In the genomic region with DNA sequence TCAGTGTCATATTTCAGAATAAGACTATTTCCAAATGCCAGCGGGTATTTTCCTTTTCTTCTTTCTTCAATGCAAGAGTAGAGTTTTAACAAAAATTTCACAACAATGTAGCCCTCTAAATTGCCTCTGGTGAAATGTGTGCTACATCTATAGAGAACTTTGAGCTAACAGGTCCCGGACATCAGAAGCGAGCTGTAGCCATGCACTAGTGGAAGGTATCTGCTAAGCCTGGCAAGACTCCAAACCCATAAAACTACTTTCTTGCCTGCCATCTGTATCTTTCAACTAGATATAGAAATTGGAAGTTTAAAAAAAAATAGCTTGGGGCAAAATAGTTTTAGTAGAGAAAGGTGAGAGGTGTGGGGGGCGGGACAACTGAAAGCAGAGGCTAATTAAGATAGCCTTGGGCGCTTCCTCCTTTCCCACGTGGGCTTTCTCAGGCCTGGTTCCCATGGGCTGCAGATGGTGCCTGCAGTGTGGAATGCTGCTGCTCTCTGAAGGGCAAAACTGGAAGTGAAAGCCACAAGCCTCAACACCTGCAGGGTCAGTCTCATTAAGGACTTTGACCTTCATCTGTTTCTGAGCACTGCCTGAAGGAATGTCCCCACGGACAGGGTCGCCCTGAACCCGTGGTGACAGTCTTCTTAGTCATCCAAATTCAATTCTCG, we compare ENCODE assay signal across 9 mouse cellular contexts.
DNase-seq lines count a peak whose midpoint lies in the region; ATAC-seq and TF ChIP-seq lines count a peak whose summit lies in the region.
"Had no signal": no experiment of that assay in that cellular context is flagged by ENCODE, and none has a peak within 500 bp of the region (broad histone marks: within the 10 kb centered on the region; RNA-seq: fewer than 3 reads in every experiment).

No protein-coding gene starts in this region.

- 0 out of 2 replicates have a peak, but pooled peaks have one; percentile 21 for ATAC-seq in hindbrain, postnatal 0 days
- ATAC-seq in hindbrain, embryonic 13.5 days (ENCODE audit: low FRiP score), result no peak
- peak; percentile 81 for ATAC-seq in limb, embryonic 13.5 days (ENCODE audit: low FRiP score, low read depth)
- no peak for ATAC-seq in erythroid progenitor cell, adult 5-6 weeks (replicated peaks; ENCODE audit: low FRiP score, poor library complexity, severe bottlenecking)

- H3K9ac ChIP-seq in hindbrain, postnatal 0 days (replicated peaks; ENCODE audit: low read length), result no peak overlapping the region
- no peak overlapping the region for H3K9ac ChIP-seq in hindbrain, embryonic 13.5 days
- H3K9ac ChIP-seq in limb, embryonic 13.5 days, result no peak overlapping the region
- H3K9ac ChIP-seq: liver, embryonic 14.5 days had no signal

- TF ChIP-seq POLR2A in embryonic fibroblast, embryonic 13.5 days (IDR thresholded peaks at IDR 0.05; ENCODE audit: low read depth, low read length), result no peak

- peak; percentile 41 for TF ChIP-seq CTCF in hindbrain, postnatal 0 days (IDR thresholded peaks at IDR 0.05; ENCODE audit: low read depth)
- 0 out of 2 replicates have a peak, but pooled peaks have one; percentile 8 for TF ChIP-seq CTCF in embryonic fibroblast, embryonic 13.5 days (IDR thresholded peaks at IDR 0.05; ENCODE audit: borderline replicate concordance, insufficient read depth, low read length)

- no peaks in the 10 kb centered on the region for H3K4me1 ChIP-seq in hindbrain, postnatal 0 days (ENCODE audit: insufficient read depth, low read length)
- H3K4me1 ChIP-seq in hindbrain, embryonic 13.5 days (replicated peaks), result no peaks in the 10 kb centered on the region
- no peaks in the 10 kb centered on the region for H3K4me1 ChIP-seq in embryonic fibroblast, embryonic 13.5 days (ENCODE audit: control insufficient read depth, insufficient read depth, low read length)
- peaks cover 20% of the 10 kb centered on the region for H3K4me1 ChIP-seq in limb, embryonic 13.5 days

- H3K27me3 ChIP-seq in hindbrain, postnatal 0 days (ENCODE audit: insufficient read depth, low read length), result no peaks in the 10 kb centered on the region
- no peaks in the 10 kb centered on the region for H3K27me3 ChIP-seq in hindbrain, embryonic 13.5 days
- no peaks in the 10 kb centered on the region for H3K27me3 ChIP-seq in limb, embryonic 13.5 days

- no peak overlapping the region for H3K4me2 ChIP-seq in hindbrain, postnatal 0 days (ENCODE audit: low read depth, low read length)
- no peak overlapping the region for H3K4me2 ChIP-seq in hindbrain, embryonic 13.5 days
- H3K4me2 ChIP-seq in limb, embryonic 13.5 days (replicated peaks), result peak overlapping the region; percentile 57

- no peak overlapping the region for H3K27ac ChIP-seq in hindbrain, postnatal 0 days
- H3K27ac ChIP-seq in hindbrain, embryonic 13.5 days, result no peak overlapping the region
- H3K27ac ChIP-seq in embryonic fibroblast, embryonic 13.5 days (ENCODE audit: insufficient read depth, low read length), result no peak overlapping the region
- H3K27ac ChIP-seq in limb, embryonic 13.5 days, result no peak overlapping the region; the same call in 1 of the 2 replicates
- H3K27ac ChIP-seq: liver, embryonic 14.5 days had no signal

- peak; percentile 9 for DNase-seq in hindbrain, postnatal 0 days (ENCODE audit: low spot score)
- peak; percentile 6 for DNase-seq in NIH3T3 (ENCODE audit: low read depth)
- DNase-seq in layer of hippocampus, adult 11-12 months (ENCODE audit: low spot score), result no peak
- no peak for DNase-seq in thymus, postnatal 25 days

- H3K9me3 ChIP-seq in hindbrain, postnatal 0 days (ENCODE audit: low read length), result no peaks in the 10 kb centered on the region
- no peaks in the 10 kb centered on the region for H3K9me3 ChIP-seq in hindbrain, embryonic 13.5 days
- H3K9me3 ChIP-seq in limb, embryonic 13.5 days, result no peaks in the 10 kb centered on the region

- 71% methylated on average over 10 of the region's 10 CpGs for WGBS in hindbrain, postnatal 0 days
- 73% methylated on average over 10 of the region's 10 CpGs for WGBS in hindbrain, embryonic 13.5 days
- WGBS in limb, embryonic 13.5 days, result 12% methylated on average over 10 of the region's 10 CpGs

- no peak overlapping the region for H3K4me3 ChIP-seq in hindbrain, postnatal 0 days (ENCODE audit: low read length)
- no peak overlapping the region for H3K4me3 ChIP-seq in hindbrain, embryonic 13.5 days
- no peak overlapping the region for H3K4me3 ChIP-seq in embryonic fibroblast, embryonic 13.5 days (ENCODE audit: insufficient read depth, low read length)
- H3K4me3 ChIP-seq in limb, embryonic 13.5 days, result peak overlapping the region; percentile 21; the same call in 1 of the 2 replicates

- no peaks in the 10 kb centered on the region for H3K36me3 ChIP-seq in hindbrain, postnatal 0 days (ENCODE audit: insufficient read depth, low read length)
- no peaks in the 10 kb centered on the region for H3K36me3 ChIP-seq in hindbrain, embryonic 13.5 days
- no peaks in the 10 kb centered on the region for H3K36me3 ChIP-seq in limb, embryonic 13.5 days

Comparison
In these comparisons a context has a peak if more than half of its experiments do, and no peak if none do; other contexts are left out.
1. ATAC-seq: peak in hindbrain, postnatal 0 days (single experiment) and limb, embryonic 13.5 days (single experiment); none in hindbrain, embryonic 13.5 days (single experiment) and erythroid progenitor cell, adult 5-6 weeks (single experiment).
2. DNase-seq: peak in hindbrain, postnatal 0 days (single experiment) and NIH3T3 (single experiment); none in layer of hippocampus, adult 11-12 months (single experiment) and thymus, postnatal 25 days (single experiment).